Mouse (Mus musculus) large intestine, adult 2 months (tissue): ENCODE measurements around the gene Oard1. TPM values are rescaled to one million over a fixed set of nuclear protein-coding genes. Genes with fewer than 3 reads are reported as not detected.

Source experiments
- DNase-seq: peaks from one replicate; pipeline ENCODE4 v3.0.0-alpha.2; 2012; ENCODE audit warnings: low read depth, low spot score
- WGBS: fragments of 180-500 bp; shearing (Covaris S2); methylation state at CpG from one replicate; pipeline ENCODE4 v1.1.7; 2018; 5-methylcytosine and 5-hydroxymethylcytosine counted together
- polyA plus RNA-seq: library from polyadenylated mRNA; depleted of rRNA; stranded (reverse); fragments of >200 nt; gene quantifications from 2 replicates; pipeline ENCODE4 v1.2.3, GENCODE M21; 2012

Gene Oard1
- polyA plus RNA-seq, 1 experiment: 13.4 TPM

DNA sequence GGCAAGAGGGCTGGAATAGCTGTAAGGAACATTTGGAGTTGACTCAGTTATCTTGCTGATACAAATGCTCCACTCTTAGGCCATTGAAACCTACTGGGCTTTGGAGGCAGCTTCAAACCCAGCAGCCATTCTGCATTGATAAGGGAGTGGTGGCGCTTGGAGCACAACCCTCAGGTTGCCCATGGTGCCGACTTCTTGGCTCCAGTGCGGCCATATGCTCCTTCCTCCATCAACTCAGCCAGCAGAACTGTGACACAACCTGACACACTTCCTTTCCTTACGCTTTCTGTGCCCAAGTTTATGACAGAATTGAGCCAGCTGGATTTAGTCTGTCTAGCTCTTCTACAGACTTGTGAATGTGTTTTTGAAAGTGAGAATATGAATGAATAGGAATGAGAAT is 2.7 kb upstream of the Oard1 start:
- 67% methylated on average over 4 of the region's 4 CpGs for WGBS
- no peak for DNase-seq

GRCm38 (mm10) chr17:48407910-48408525 is 1.8 kb upstream of the Oard1 start:
- DNase-seq: no peak
- WGBS: 6% methylated on average over 8 of the region's 8 CpGs

DNA sequence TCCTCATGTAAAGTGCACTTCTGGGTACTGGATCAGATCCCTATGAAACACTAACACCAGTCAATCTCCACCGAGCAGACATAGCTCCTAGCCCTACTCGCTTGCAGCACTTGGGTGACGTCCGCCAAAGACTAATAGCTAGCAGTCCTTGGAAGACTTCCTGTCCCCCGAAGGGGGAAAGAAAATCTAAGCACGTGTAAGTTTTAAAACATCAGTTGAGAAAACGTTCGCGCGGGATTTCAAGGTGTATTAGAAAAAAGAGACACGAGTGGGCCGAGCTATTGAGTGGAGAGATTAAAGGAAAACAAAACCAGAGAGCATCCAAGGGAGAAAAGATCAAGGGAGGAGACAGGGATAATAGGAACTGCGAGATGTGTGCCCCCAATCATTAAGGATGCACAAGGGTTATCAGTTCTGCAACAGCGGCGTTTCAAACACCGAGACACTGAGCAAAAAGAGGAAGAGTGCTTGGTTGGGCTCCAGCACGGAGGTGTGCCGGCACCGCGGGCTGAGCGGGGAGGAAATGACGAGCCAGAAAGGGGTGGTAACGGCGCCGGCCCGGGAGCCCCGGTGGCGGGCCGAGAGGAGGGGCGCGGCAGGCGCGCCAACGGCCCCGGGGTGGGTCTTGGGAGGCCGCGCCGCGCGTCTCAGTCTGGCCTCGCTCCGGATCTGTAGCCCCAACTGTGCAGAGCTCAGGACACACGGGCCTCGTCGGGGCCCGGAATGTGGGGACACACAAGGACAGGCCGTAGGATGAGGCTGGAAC is 1.1 kb upstream of the Oard1 start:
- no peak for DNase-seq

GRCm38 (mm10) chr17:48410299-48410785 is 528 bp downstream of the Oard1 start:
- WGBS: under 1% methylated on average over 13 of the region's 13 CpGs
- no peak for DNase-seq

More for the DNA sequence above, 1.1 kb upstream of the Oard1 start:
- WGBS: under 1% methylated on average over 47 of the region's 47 CpGs

DNA sequence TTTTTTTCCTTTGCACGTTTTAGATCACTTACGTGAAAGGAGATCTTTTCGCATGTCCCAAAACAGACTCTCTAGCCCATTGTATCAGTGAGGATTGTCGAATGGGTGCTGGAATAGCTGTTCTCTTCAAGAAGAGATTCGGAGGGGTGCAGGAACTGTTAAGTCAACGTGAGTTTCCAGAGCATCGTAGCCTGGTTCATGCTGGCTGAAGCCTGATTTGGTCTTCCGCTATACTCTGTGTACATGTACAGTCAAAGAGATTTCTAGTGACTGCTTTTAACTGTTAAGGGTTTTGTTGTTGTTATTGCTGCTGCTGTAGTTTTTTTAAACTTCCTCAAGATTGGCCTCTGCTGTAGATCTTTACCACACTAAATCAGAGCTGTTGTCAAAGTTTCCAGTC is 1.4 kb downstream of the Oard1 start:
- WGBS: 25% methylated on average over 8 of the region's 8 CpGs
- no peak for DNase-seq

GRCm38 (mm10) chr17:48416011-48416410 is 6.2 kb downstream of the Oard1 start:
- no peak for DNase-seq
- whole genome bisulfite sequencing: 75% methylated on average over 7 of the region's 7 CpGs

- no peak for DNase-seq
- 86% methylated on average over 14 of the region's 14 CpGs for WGBS
These were observed 6.8 kb downstream of the Oard1 start for GRCm38 (mm10) chr17:48416425-48417195.

DNA sequence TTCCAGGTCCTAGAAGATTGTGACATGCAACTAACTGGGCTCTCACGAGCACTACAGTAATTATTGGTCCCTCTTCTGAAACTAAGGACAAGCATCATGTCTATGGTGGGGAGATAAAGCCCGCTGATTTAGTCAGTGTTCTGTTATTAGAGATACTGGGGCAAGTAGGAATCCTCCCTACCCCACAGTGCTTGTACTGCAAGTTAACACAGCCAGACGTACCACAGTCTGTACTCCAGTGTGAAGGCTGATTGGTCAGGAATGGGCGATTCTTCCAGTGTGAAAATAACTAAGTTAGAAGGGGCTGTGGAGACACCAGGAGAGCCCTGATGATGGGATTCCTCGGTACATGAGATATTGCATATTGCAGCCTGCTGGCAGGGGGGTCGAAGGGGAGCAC is 7.7 kb downstream of the Oard1 start:
- DNase-seq: no peak
- WGBS: 62% methylated on average over 6 of the region's 6 CpGs

- 23% methylated on average over 7 of the region's 7 CpGs for WGBS
- DNase-seq: no peak
These were observed 8.4 kb downstream of the Oard1 start for GRCm38 (mm10) chr17:48418174-48418573.

DNA sequence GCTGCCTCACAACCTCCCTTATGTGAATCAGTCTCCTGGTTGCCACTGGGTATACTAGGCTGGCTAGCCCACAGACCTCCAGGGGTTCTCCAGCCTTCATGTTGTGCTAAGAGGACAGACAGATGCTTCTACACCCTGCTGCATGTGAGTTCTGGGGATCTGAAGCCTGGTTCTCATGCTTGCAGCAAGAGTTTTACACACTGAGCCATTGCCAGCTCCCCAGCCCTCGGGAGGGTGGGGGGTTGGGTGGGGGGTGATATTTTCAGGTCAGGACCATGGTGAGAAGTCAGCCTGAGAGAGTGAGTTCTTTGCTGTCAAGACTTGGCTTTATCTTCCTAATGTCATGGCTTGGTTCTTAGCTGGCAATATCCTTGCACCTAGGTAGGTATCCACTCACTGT is 9.0 kb downstream of the Oard1 start:
- 53% methylated on average over 1 of the region's 1 CpGs for WGBS
- DNase-seq: no peak

GRCm38 (mm10) chr17:48419571-48419970 is 9.8 kb downstream of the Oard1 start:
- 57% methylated on average over 2 of the region's 2 CpGs for WGBS
- no peak for DNase-seq

- 89% methylated on average over 9 of the region's 9 CpGs for WGBS
- no peak for DNase-seq
These were observed 14.4 kb downstream of the Oard1 start for GRCm38 (mm10) chr17:48424237-48424636.

DNA sequence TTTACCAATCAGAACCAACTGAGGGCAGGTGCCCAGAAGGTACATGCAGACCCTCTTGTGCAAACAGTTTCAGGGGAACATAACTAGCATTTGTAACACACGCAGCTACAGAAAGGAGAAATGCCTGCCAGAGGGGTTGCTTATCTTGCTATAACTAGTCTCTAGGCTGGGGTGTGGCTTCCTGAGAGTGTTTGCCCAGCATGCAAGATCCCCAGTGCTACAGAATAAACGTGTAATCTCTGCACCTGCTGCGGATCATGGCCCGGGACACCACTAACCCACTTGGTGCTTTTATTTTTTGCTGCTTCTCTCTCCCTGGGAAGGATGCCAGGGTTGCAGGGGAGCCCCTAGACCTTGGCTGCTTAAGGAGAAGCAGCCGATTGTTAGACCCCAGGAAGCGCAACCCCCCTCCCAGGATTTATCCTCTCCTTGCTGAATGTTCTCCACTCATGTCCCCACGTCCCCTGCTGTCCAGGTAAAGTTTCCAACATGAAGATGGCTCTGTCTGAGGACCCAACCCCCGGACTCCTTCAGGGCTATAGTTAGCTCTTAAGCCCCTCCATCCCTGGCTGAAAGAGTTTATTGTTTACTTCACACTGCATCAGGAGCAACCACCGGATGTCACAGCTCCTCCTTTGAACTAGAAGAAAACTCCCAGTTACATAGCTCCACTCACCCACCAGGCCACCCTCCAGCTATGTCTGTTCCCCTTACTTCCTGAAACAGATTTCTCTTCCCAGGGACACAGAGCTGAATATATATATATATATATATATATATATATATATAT is 16.2 kb downstream of the Oard1 start:
- no peak for DNase-seq
- WGBS: 14% methylated on average over 9 of the region's 9 CpGs

- 60% methylated on average over 13 of the region's 13 CpGs for WGBS
- DNase-seq: no peak
These were observed 17.4 kb downstream of the Oard1 start for GRCm38 (mm10) chr17:48426991-48427750.

DNA sequence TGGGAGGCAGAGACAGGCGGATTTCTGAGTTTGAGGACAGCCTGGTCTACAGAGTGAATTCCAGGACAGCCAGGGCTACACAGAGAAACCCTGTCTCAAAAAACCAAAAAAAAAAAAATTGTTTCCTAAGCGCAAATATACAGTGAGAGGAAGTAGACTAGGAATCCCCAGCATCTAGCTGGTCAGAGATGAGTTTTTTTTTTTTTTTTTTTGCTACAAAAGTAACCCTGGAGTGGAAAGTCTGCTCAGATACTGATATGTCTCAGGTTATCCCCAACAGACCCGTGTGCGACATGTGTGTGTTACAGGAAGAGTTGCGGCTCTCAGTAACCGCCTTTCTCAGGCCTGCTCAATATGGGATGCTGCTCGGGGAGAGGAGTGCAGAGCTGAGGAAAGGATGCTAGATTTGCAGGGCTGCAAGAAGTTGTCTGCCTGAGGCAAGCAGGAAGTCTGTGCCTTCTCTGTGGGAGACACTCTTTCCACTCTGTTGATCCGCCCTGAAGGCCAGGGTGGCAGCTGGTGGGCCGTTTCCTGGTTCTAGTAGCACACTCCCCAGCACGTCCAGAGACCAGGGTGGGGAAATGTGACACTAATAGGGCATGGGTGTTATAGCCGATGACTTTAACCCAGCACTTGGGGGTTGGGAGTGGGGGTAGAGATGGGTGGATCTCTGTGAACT is 18.2 kb downstream of the Oard1 start:
- WGBS: 67% methylated on average over 11 of the region's 11 CpGs
- no peak for DNase-seq

DNA sequence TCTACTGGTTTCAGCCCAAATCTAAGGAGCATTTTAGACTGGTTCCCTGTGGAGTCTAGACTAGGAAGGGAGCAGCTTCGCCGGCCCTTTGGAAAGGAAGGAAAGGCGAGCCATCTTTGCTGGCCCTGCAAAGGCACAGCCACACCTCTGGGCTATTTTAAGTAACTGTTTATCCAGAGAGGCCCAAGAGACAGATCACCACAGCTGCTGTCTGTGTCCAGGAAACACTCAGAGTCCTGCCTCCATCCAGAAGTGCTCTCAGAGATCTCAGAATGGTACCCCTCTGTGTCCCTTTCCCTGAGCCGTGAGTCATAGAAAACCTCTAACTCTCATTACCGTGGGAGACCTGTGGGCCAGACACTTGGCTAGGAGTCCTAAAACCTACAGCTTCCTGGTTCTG is 20.6 kb downstream of the Oard1 start:
- WGBS: 13% methylated on average over 5 of the region's 5 CpGs
- no peak for DNase-seq

DNA sequence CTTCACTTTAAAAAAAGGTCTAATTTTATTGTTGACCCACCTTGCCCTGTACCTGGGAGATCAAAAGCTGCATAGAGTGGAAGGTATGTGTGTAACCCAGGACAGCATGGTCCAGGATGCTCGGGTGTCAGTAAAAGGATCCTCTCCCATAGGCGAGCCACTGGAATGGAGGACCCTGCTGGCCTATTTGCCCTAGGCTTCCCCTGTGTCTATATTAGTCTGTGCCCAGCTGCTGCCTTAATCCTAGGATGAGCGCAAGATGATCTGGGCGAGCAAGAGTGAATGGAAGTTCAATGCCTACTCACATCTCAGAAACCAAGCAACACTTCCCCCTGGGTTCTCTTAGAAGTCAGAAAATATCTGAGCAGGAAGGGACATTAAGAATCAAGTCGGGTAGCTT is 21.2 kb downstream of the Oard1 start:
- 78% methylated on average over 5 of the region's 5 CpGs for WGBS
- no peak for DNase-seq

DNA sequence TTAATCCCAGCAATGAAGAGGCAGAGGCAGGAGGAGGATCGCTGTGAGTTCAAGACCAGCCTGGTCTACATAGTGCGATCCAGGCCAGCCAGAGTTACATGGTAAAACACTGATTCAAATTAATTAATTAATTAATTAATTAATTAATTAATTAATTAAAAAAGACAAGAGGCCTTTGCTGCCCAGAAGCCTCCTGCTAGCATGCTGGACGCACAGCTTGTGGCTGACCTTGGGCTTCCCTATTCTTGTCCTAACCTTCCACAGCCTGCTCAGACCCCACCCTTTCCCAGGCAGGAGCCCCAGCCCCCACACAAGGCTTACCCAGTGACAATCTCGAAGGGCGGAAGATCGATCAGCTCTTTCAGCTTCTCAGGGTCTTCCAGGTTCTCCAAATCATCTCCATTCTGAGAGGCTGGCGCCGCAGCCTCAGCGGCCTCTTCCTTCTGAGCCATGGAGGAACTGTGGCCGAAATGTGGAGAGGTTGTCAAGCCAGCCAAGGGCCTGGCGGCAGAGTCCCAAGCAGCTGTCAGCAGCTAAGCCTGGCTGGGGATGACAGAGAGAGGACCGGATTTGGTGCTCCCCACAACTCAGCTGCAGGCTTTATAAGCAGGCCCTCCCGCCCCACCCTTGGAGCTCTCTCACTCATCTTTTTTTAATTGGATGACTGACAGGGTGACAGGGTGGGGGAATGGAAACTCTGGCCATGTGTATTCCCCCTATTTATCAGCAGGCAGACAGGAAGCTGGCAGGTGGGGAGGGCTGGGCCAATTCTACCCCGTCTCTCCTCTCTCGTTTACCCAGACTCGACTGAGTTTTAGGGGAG is 22.6 kb downstream of the Oard1 start, which contains the start of gene Apobec2:
TSS of gene Apobec2 (minus strand) at position 773 of the 823 bp plus-strand sequence.
- DNase-seq: no peak

More for the DNA sequence above, 22.6 kb downstream of the Oard1 start, which contains the start of gene Apobec2:
- 51% methylated on average over 16 of the region's 16 CpGs for WGBS
